Mouse (Mus musculus): ENCODE data around the gene Zfp771.

Gene Zfp771

GRCm38 (mm10) chr7:127213930-127214329, 30.1 kb upstream of the Zfp771 start:
- TF ChIP-seq GATA4 (IDR thresholded peaks at IDR 0.05; ENCODE audit: insufficient replicate concordance, low read length), result no peak

GRCm38 (mm10) chr7:127214521-127214920, 29.6 kb upstream of the Zfp771 start:
- no peak for TF ChIP-seq GATA4 (IDR thresholded peaks at IDR 0.05; ENCODE audit: insufficient replicate concordance, low read length)

- TF ChIP-seq GATA4 (IDR thresholded peaks at IDR 0.05; ENCODE audit: insufficient replicate concordance, low read length), result no peak
These were observed 28.8 kb upstream of the Zfp771 start for GRCm38 (mm10) chr7:127214981-127215871.

- TF ChIP-seq GATA4 (IDR thresholded peaks at IDR 0.05; ENCODE audit: insufficient replicate concordance, low read length), result no peak
These were observed 27.8 kb upstream of the Zfp771 start for GRCm38 (mm10) chr7:127216307-127216706.

- TF ChIP-seq GATA4 (IDR thresholded peaks at IDR 0.05; ENCODE audit: insufficient replicate concordance, low read length), result no peak
These were observed 26.6 kb upstream of the Zfp771 start for GRCm38 (mm10) chr7:127217475-127217874.

GRCm38 (mm10) chr7:127217901-127218642, 26.0 kb upstream of the Zfp771 start:
- no peak for TF ChIP-seq GATA4 (IDR thresholded peaks at IDR 0.05; ENCODE audit: insufficient replicate concordance, low read length)

- TF ChIP-seq GATA4 (IDR thresholded peaks at IDR 0.05; ENCODE audit: insufficient replicate concordance, low read length), result no peak
These were observed 25.4 kb upstream of the Zfp771 start for GRCm38 (mm10) chr7:127218670-127219069.

GRCm38 (mm10) chr7:127220440-127220839, 23.6 kb upstream of the Zfp771 start:
- no peak for TF ChIP-seq GATA4 (IDR thresholded peaks at IDR 0.05; ENCODE audit: insufficient replicate concordance, low read length)

GRCm38 (mm10) chr7:127223106-127223505, 21.0 kb upstream of the Zfp771 start:
- TF ChIP-seq GATA4 (IDR thresholded peaks at IDR 0.05; ENCODE audit: insufficient replicate concordance, low read length), result no peak

GRCm38 (mm10) chr7:127223515-127224478, 20.3 kb upstream of the Zfp771 start:
- TF ChIP-seq GATA4 (IDR thresholded peaks at IDR 0.05; ENCODE audit: insufficient replicate concordance, low read length), result no peak

GRCm38 (mm10) chr7:127224616-127225015, 19.5 kb upstream of the Zfp771 start:
- TF ChIP-seq GATA4 (IDR thresholded peaks at IDR 0.05; ENCODE audit: insufficient replicate concordance, low read length), result no peak

GRCm38 (mm10) chr7:127225147-127225995, 18.7 kb upstream of the Zfp771 start:
- TF ChIP-seq GATA4 (IDR thresholded peaks at IDR 0.05; ENCODE audit: insufficient replicate concordance, low read length), result no peak

GRCm38 (mm10) chr7:127228615-127229303, 15.3 kb upstream of the Zfp771 start:
- TF ChIP-seq GATA4 (IDR thresholded peaks at IDR 0.05; ENCODE audit: insufficient replicate concordance, low read length), result no peak; the same call in 1 of the 2 replicates

Measured in liver, adult (tissue).